9 mouse cellular contexts compared by ENCODE assay signal in the genomic region with DNA sequence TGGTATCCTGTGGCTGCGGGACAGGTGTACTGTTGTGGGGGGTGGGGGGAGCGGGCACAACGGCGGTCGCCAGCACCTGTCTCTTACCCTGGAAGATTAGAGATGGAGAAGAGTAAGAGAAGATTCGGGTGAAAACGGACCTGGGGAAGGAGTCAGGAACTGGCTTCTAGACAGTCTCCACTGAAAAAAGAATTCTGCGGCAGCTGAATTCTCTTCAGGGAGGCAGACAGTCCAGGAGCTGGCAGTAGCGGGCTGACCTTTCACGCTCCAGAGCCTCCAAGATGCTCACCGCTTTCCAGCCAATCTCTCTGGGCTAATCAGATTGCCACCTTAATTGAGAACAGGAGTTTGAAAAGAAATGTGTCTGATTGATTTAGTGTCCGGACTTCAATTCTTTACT. TPM values are rescaled to one million over a fixed set of nuclear protein-coding genes. Genes with fewer than 3 reads are reported as not detected.
DNase-seq lines count a peak whose midpoint lies in the region.
"Had no signal": no experiment of that assay in that cellular context is flagged by ENCODE, and none has a peak within 500 bp of the region (broad histone marks: within the 10 kb centered on the region; RNA-seq: fewer than 3 reads in every experiment).

No protein-coding gene starts in this region.

- no peaks in the 10 kb centered on the region for H3K9me3 ChIP-seq in limb, embryonic 10.5 days (replicated peaks)

- H3K27me3 ChIP-seq in limb, embryonic 10.5 days (ENCODE audit: low read depth, poor library complexity, severe bottlenecking) = no peaks in the 10 kb centered on the region

- peak overlapping the region; percentile 14; the same call in 1 of the 2 replicates for H3K4me3 ChIP-seq in limb, embryonic 10.5 days

- H3K4me1 ChIP-seq in limb, embryonic 10.5 days = peaks cover 31% of the 10 kb centered on the region

- 48% methylated on average over 12 of the region's 12 CpGs for WGBS in limb, embryonic 10.5 days

- H3K36me3 ChIP-seq in limb, embryonic 10.5 days = no peaks in the 10 kb centered on the region

- peak; percentile 71 for DNase-seq in left cerebral cortex, postnatal 4 days
- DNase-seq in left cerebral cortex, postnatal 10 days (ENCODE audit: extremely low spot score in 1 of 2, low spot score in 2 of 2) = no peak
- DNase-seq in cerebellum, adult 9-11 months = peak; percentile 91
- no peak for DNase-seq in limb, embryonic 10.5 days (ENCODE audit: low spot score)
- DNase-seq in adrenal gland, adult 8-10 months = no peak
- DNase-seq in spleen, postnatal 10 days (ENCODE audit: low spot score in 2 of 2) = no peak
- no peak for DNase-seq in spleen, postnatal 36 days (ENCODE audit: low spot score in 2 of 2)
- DNase-seq: thymus, adult 2 months had no signal

- H3K27ac ChIP-seq in limb, embryonic 10.5 days = no peak overlapping the region

- intact Hi-C loops in left cerebral cortex, postnatal 4 days (cut with DNase I) = no loop called here
- intact Hi-C loops in left cerebral cortex, postnatal 10 days (cut with DNase I) = no loop called here

RNA-seq across cellular contexts. Expression of gene Efr3b, which starts 30.0 kb away (rescaled TPM):
- 100 to 1,000 TPM in 1 of 2 experiments, 10 to 100 TPM in 1; 100.0 to 102 TPM for total RNA-seq in left cerebral cortex, postnatal 4 days (2021)
- total RNA-seq in left cerebral cortex, postnatal 10 days (2021) = 100 to 1,000 TPM in 1 of 2 experiments, 10 to 100 TPM in 1; 95.7 to 101 TPM
- polyA plus RNA-seq in limb, embryonic 10.5 days (2016; fragmentation: Nextera tagmentation; extraction: Ambion mirVana) = 4.8 and 8.4 TPM in 2 replicates
- total RNA-seq in adrenal gland, adult 8-10 months (2022) = 1 to 10 TPM; 2.1 to 4.9 (median 3.8) TPM

RNA-seq across cellular contexts. Expression of gene Pomc, which starts 54.0 kb away (rescaled TPM):
- total RNA-seq in left cerebral cortex, postnatal 4 days (2021) = 1 to 10 TPM; 1.6 to 1.9 TPM
- 1 to 10 TPM; 2.9 to 3.6 TPM for total RNA-seq in left cerebral cortex, postnatal 10 days (2021)
- polyA plus RNA-seq in limb, embryonic 10.5 days (2016; fragmentation: Nextera tagmentation; extraction: Ambion mirVana) = 4.0 and 4.5 TPM in 2 replicates
- total RNA-seq in adrenal gland, adult 8-10 months (2022) = 1 to 10 TPM in 3 of 4 experiments, under 1 TPM in 1; 0.62 to 2.0 (median 1.6) TPM
- total RNA-seq: gastrocnemius, adult 18-20 months had no signal

Comparison
In these comparisons a context has a peak if more than half of its experiments do, and no peak if none do; other contexts are left out.
1. DNase-seq: peak in left cerebral cortex, postnatal 4 days (single experiment) and cerebellum, adult 9-11 months (single experiment); none in left cerebral cortex, postnatal 10 days (0 of 2), limb, embryonic 10.5 days (single experiment), adrenal gland, adult 8-10 months (single experiment), spleen, postnatal 10 days (0 of 2) and spleen, postnatal 36 days (0 of 2).
2. RNA of gene Efr3b, which starts 30.0 kb away (total RNA-seq): 100.0 to 102 TPM in left cerebral cortex, postnatal 4 days and 95.7 to 101 TPM in left cerebral cortex, postnatal 10 days; 2.1 to 4.9 TPM in adrenal gland, adult 8-10 months; every median in the first group is over 10 times any median in the second.